Mouse (Mus musculus) hindbrain, embryonic 16.5 days (tissue): ENCODE measurements around the gene Poc1b. TPM values are rescaled to one million over a fixed set of nuclear protein-coding genes. Genes with fewer than 3 reads are reported as not detected.
A peak's percentile ranks its signal among the peaks of the same experiment; 100 is the strongest.

Source experiments
- ATAC-seq: fragments of 200-750 bp; cut with Nextera tagmentation; 2 replicates; pipeline ENCODE4 v1.8.0; 2017; ENCODE audit warnings: moderate TSS enrichment, moderate library complexity
- H3K27ac ChIP-seq: fragments of 300-500 bp; sonication (generic); 2 replicates; pipeline ENCODE4 v1.5.1; 2014; ENCODE audit warnings: low read depth, mild to moderate bottlenecking, control low read depth, low read length, moderate library complexity
- H3K27me3 ChIP-seq: fragments of 300-500 bp; sonication (generic); replicated peaks from 2 replicates; pipeline ENCODE4 v1.6.1; 2014; ENCODE audit warnings: low read length; ENCODE audit not compliant: control insufficient read depth, insufficient read depth
- H3K36me3 ChIP-seq: fragments of 300-500 bp; sonication (generic); 2 replicates; pipeline ENCODE4 v1.6.1; 2014; ENCODE audit warnings: mild to moderate bottlenecking, low read length, moderate library complexity, mixed read lengths; ENCODE audit not compliant: control insufficient read depth, insufficient read depth
- H3K4me1 ChIP-seq: fragments of 300-500 bp; sonication (generic); 2 replicates; pipeline ENCODE4 v1.6.1; 2014; ENCODE audit warnings: low read depth, low read length; ENCODE audit not compliant: control insufficient read depth, insufficient read depth
- H3K4me2 ChIP-seq: fragments of 300-500 bp; sonication (generic); 2 replicates; pipeline ENCODE4 v1.6.1; 2014; ENCODE audit warnings: mild to moderate bottlenecking, low read length, control low read depth, moderate library complexity
- H3K4me3 ChIP-seq: fragments of 300-500 bp; sonication (generic); 2 replicates; pipeline ENCODE4 v1.5.1; 2014; ENCODE audit warnings: mild to moderate bottlenecking, low read length, control low read depth, moderate library complexity
- H3K9ac ChIP-seq: fragments of 300-500 bp; sonication (generic); 2 replicates; pipeline ENCODE4 v1.6.1; 2014; ENCODE audit warnings: low read depth, mild to moderate bottlenecking, control low read depth, low read length, moderate library complexity
- H3K9me3 ChIP-seq: fragments of 300-500 bp; sonication (generic); 2 replicates; pipeline ENCODE4 v1.6.1; 2014; ENCODE audit warnings: mild to moderate bottlenecking, low read length, moderate library complexity; ENCODE audit not compliant: control insufficient read depth
- WGBS: fragments of 180-500 bp; shearing (Covaris S2); extraction: QIAGEN DNeasy Blood & Tissue Kit; methylation state at CpG from one replicate; pipeline ENCODE4 v1.1.7; 2014; 5-methylcytosine and 5-hydroxymethylcytosine counted together
- polyA plus RNA-seq: library from polyadenylated mRNA; unstranded; fragments of >200 nt; fragmentation: Nextera tagmentation; extraction: Ambion mirVana; gene quantifications from 2 replicates; pipeline ENCODE4 v1.2.1, GENCODE M21; 2015

Poc1b gene
- polyA plus RNA-seq, 1 experiment from 2014 or later, result 9.1 TPM

DNA sequence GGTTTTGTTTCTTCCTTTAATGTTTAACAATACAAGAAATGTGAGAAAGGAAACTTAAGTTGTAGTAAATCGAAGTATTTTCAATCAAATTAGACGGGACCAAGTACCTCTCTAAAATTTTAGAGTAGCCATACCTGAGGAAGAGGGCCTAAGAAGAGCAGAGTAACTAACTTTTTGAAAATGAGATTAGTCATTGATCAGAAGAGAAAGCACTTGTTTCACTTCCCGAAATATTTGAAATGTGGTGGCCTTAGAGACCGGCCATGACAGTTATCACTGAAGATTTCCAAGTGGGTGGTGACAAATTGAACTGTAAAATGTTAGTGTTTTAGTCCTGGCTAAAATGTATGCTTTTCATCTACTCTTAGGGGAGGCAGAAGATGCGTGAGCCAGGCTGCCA lies 96.3 kb downstream of the Poc1b start:
- no peak overlapping the region for H3K4me3 ChIP-seq
- H3K4me2 ChIP-seq, result peak overlapping the region; percentile 56; the same call in 1 of the 2 replicates
- no peaks in the 10 kb centered on the region for H3K9me3 ChIP-seq
- no peak overlapping the region for H3K9ac ChIP-seq
- no peak for ATAC-seq
- no peaks in the 10 kb centered on the region for H3K36me3 ChIP-seq
- WGBS, result 59% methylated on average over 5 of the region's 5 CpGs
- no peaks in the 10 kb centered on the region for H3K27me3 ChIP-seq
- H3K27ac ChIP-seq, result no peak overlapping the region
- H3K4me1 ChIP-seq, result peaks cover 5% of the 10 kb centered on the region

- no peaks in the 10 kb centered on the region for H3K9me3 ChIP-seq
- H3K4me1 ChIP-seq, result peaks cover 5% of the 10 kb centered on the region
- no peaks in the 10 kb centered on the region for H3K36me3 ChIP-seq
- WGBS, result 3% methylated on average over 29 of the region's 29 CpGs
- H3K27ac ChIP-seq, result peak overlapping the region; percentile 56; the same call in 1 of the 2 replicates
- peak overlapping the region; percentile 55 for H3K9ac ChIP-seq
- peak overlapping the region; percentile 56 for H3K4me2 ChIP-seq
- H3K27me3 ChIP-seq, result no peaks in the 10 kb centered on the region
- peak overlapping the region; percentile 32 for H3K4me3 ChIP-seq
- ATAC-seq, result peak; percentile 60; the same call in 1 of the 2 replicates
Observed at GRCm38 (mm10) chr10:99203577-99204487, 97.0 kb downstream of the Poc1b start.

- Histone ChIP-seq H3K4me3 (no peak overlapping the region; the same call in 1 of the 2 replicates), H3K27me3 (no peaks in the 10 kb centered on the region), H3K4me2 (peak overlapping the region; percentile 56), H3K27ac (no peak overlapping the region), H3K9ac (0 out of 2 replicates have a peak overlapping the region, but pooled peaks have one; percentile 9), H3K9me3 (no peaks in the 10 kb centered on the region), H3K4me1 (peaks cover 5% of the 10 kb centered on the region), H3K36me3 (no peaks in the 10 kb centered on the region)
- no peak for ATAC-seq
- 8% methylated on average over 11 of the region's 11 CpGs for WGBS
Observed at GRCm38 (mm10) chr10:99204553-99204952, 97.7 kb downstream of the Poc1b start.

DNA sequence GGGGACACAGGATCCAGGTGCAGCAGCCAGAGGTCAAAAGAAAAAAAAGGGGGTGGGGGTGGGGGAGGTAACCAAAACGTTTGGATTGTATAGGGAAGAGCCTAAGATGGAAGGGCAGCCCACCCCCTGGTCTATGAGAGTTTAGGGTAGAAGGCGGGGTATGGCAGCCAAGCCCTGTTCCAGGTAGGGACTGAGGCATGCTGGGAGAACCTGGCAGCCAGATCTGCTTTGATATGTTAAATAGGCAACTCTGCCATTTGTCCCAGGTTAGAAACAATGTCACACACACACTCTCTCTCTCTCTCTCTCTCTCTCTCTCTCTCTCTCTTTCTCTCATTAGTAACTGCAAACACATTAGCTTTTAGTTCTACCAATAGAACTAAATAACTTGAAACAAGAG lies 100.3 kb downstream of the Poc1b start:
- peaks cover 5% of the 10 kb centered on the region for H3K4me1 ChIP-seq
- H3K27me3 ChIP-seq, result no peaks in the 10 kb centered on the region
- no peak overlapping the region for H3K4me2 ChIP-seq
- ATAC-seq, result no peak
- H3K27ac ChIP-seq, result no peak overlapping the region
- no peaks in the 10 kb centered on the region for H3K9me3 ChIP-seq
- H3K9ac ChIP-seq, result no peak overlapping the region
- no peaks in the 10 kb centered on the region for H3K36me3 ChIP-seq
- WGBS, result 44% methylated on average over 2 of the region's 2 CpGs
- no peak overlapping the region for H3K4me3 ChIP-seq

- ATAC-seq, result no peak
- H3K9ac ChIP-seq, result no peak overlapping the region
- H3K36me3 ChIP-seq, result no peaks in the 10 kb centered on the region
- WGBS, result 74% methylated on average over 13 of the region's 13 CpGs
- H3K4me2 ChIP-seq, result no peak overlapping the region
- H3K4me3 ChIP-seq, result no peak overlapping the region
- H3K27me3 ChIP-seq, result no peaks in the 10 kb centered on the region
- H3K9me3 ChIP-seq, result no peaks in the 10 kb centered on the region
- no peak overlapping the region for H3K27ac ChIP-seq
- H3K4me1 ChIP-seq, result peaks cover under 1% of the 10 kb centered on the region; the same call in 1 of the 2 replicates
Observed at GRCm38 (mm10) chr10:99209146-99209800, 102.4 kb downstream of the Poc1b start.

DNA sequence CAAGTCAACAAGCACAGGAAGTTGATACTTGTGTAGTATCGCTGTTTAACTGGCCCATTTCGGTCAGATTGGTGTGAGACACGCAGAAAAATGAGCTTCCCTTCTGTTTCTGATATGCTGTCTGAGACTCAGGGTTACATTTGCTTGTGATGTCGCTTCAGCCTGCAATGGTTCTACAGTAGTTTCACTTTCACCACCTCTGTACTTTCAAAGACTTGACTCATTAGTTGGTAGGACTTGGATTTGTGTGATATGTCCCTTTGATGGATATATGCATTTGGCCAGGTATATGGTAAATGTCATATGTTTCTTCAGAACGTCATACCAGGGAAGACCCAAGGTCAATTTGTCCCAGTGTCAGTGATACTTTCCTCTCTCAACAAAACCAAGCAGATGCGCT lies 104.2 kb downstream of the Poc1b start:
- H3K27me3 ChIP-seq, result no peaks in the 10 kb centered on the region
- H3K9me3 ChIP-seq, result no peaks in the 10 kb centered on the region
- 97% methylated on average over 6 of the region's 6 CpGs for WGBS
- no peak overlapping the region for H3K4me2 ChIP-seq
- no peak overlapping the region for H3K9ac ChIP-seq
- no peak overlapping the region for H3K4me3 ChIP-seq
- H3K36me3 ChIP-seq, result no peaks in the 10 kb centered on the region
- H3K27ac ChIP-seq, result no peak overlapping the region
- no peaks in the 10 kb centered on the region for H3K4me1 ChIP-seq
- no peak for ATAC-seq

GRCm38 (mm10) chr10:99211503-99212265 lies 104.8 kb downstream of the Poc1b start:
- Histone ChIP-seq H3K27me3 (no peaks in the 10 kb centered on the region), H3K27ac (no peak overlapping the region), H3K4me1 (no peaks in the 10 kb centered on the region), H3K4me2 (no peak overlapping the region), H3K4me3 (no peak overlapping the region), H3K36me3 (no peaks in the 10 kb centered on the region), H3K9ac (no peak overlapping the region), H3K9me3 (no peaks in the 10 kb centered on the region)
- 91% methylated on average over 9 of the region's 9 CpGs for WGBS
- no peak for ATAC-seq

GRCm38 (mm10) chr10:99214421-99215299 lies 107.8 kb downstream of the Poc1b start:
- ATAC-seq, result no peak
- H3K4me2 ChIP-seq, result no peak overlapping the region
- no peak overlapping the region for H3K9ac ChIP-seq
- H3K4me3 ChIP-seq, result no peak overlapping the region
- 90% methylated on average over 15 of the region's 15 CpGs for WGBS
- no peak overlapping the region for H3K27ac ChIP-seq
- H3K4me1 ChIP-seq, result no peaks in the 10 kb centered on the region
- H3K27me3 ChIP-seq, result no peaks in the 10 kb centered on the region
- no peaks in the 10 kb centered on the region for H3K36me3 ChIP-seq
- H3K9me3 ChIP-seq, result no peaks in the 10 kb centered on the region
